Mouse (Mus musculus) liver, embryonic 14.5 days (tissue): ENCODE measurements around the gene Cnot6.

ENCODE experiments used
- CTCF ChIP-seq: IDR thresholded peaks from 2 replicates; pipeline ENCODE4 v1.5.1; 2016; ENCODE audit warnings: antibody characterized with exemption, low read depth, control low read depth
- EP300 ChIP-seq: IDR thresholded peaks from 2 replicates; pipeline ENCODE4 v1.6.1; 2016; ENCODE audit warnings: antibody characterized with exemption, low read depth

GRCm38 (mm10) chr11:49665462-49665861, 47.1 kb downstream of the Cnot6 start:
- no peak for TF ChIP-seq EP300
- TF ChIP-seq CTCF: no peak
